Mouse (Mus musculus): ENCODE measurements around the gene Vmn2r44.
"Not testable (repeated sequence)": the region's sequence is repeated elsewhere in the genome, so short reads cannot be mapped to it uniquely, and the experiment has no call there.

Gene Vmn2r44

DNA sequence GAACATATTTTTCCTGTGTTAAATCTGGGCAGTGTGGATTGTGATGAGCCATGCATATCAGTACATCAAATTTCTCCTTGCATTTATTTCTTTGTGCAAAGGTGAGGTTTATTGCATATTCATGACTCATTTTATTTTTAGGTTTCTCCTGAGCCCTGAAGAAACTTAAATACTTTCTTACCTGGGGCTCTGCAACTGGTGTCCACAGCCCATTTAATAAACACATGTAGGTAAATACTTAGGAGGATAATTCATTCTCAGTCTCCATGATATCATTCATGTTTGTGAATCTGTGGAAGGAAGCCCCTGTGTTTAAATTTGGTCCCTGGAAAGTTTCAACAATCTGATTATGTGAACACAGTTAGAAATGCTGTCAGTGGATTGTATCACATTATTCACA is at the start of gene Vmn2r44:
Gene Vmn2r44 (minus strand): TSS at position 101 of the 400 bp plus-strand sequence.
- not testable (repeated sequence) for H3K9me3 ChIP-seq (ENCODE audit: low read length); H3K36me3 ChIP-seq (ENCODE audit: insufficient read depth, low read length); H3K4me1 ChIP-seq (replicated peaks; ENCODE audit: low read depth, low read length); H3K27me3 ChIP-seq (ENCODE audit: insufficient read depth, low read length); H3K4me3 ChIP-seq (replicated peaks; ENCODE audit: low read length)

DNA sequence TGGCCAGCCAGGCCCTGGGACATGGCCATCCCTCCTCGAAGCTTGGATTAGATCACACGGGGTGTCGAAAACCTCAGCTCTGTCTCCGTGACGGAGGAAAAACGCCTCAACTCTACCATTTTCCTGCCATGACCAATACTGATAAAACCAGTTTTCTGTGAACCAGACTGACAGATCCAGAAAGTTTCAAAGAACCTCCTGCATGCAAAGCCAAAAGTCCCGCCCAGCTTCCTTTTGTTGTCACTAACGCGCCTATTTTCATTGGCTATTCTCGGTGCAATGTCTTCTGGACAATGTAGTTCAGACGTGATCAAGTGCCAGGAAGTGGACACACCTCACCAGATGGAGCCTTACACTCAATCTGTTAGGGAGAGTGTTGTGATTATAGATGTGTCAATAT is 25.3 kb downstream of the Vmn2r44 start:
- H3K4me1 ChIP-seq (replicated peaks; ENCODE audit: low read depth, low read length); H3K9me3 ChIP-seq (ENCODE audit: low read length); H3K27me3 ChIP-seq (ENCODE audit: insufficient read depth, low read length): not testable (repeated sequence)

More for the DNA sequence above, 25.3 kb downstream of the Vmn2r44 start:
- H3K36me3 ChIP-seq (ENCODE audit: insufficient read depth, low read length); H3K4me3 ChIP-seq (replicated peaks; ENCODE audit: low read length): not testable (repeated sequence)

All from E14TG2a.4 (cell line).